Mouse (Mus musculus): ENCODE measurements around the gene Ghrh. TPM values are rescaled to one million over a fixed set of nuclear protein-coding genes. Genes with fewer than 3 reads are reported as not detected.

Ghrh gene
- polyA plus RNA-seq, 1 experiment, result not detected

- 90% methylated on average over 7 of the region's 7 CpGs for WGBS
- Histone ChIP-seq H3K4me3 (ENCODE audit: extremely low read depth, insufficient read depth, insufficient read length) (no peak overlapping the region), H3K4me1 (ENCODE audit: control insufficient read depth, insufficient read depth, insufficient read length) (no peaks in the 10 kb centered on the region), H3K36me3 (ENCODE audit: control insufficient read depth, insufficient read depth, low read length) (peaks cover 40% of the 10 kb centered on the region), H3K27me3 (ENCODE audit: control insufficient read depth, insufficient read depth, low read length) (no peaks in the 10 kb centered on the region), H3K27ac (ENCODE audit: insufficient read depth, low read length) (no peak overlapping the region)
- TF ChIP-seq POLR2A (IDR thresholded peaks at IDR 0.05; ENCODE audit: low read depth, low read length) (no peak), CTCF (IDR thresholded peaks at IDR 0.05; ENCODE audit: extremely low read depth, insufficient read depth, insufficient read length, insufficient replicate concordance) (no peak)
- DNase-seq (ENCODE audit: low read depth in 1 of 2, low spot score in 2 of 2), result no peak
Measured at GRCm38 (mm10) chr2:157296105-157296689, 51.1 kb downstream of the Ghrh start.

DNA sequence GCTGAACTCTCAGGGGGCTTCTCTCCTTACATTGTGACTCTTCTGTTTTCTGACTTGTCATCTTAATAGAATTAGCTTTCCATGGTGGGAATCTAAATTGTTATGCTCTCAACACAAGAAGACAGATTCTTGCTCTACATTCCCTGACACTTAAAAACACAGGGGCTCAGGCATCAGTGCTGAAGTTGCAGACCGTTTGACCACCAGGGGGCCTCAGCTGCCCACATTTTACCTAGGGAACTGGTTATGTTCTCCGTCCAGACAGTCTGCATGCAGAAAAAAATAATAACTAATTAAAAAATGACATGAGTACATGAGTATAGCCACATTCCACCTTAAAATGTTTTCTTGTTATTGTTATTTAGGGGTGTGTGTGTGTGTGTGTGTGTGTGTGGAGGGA, 55.2 kb downstream of the Ghrh start:
- H3K27me3 ChIP-seq (ENCODE audit: control insufficient read depth, insufficient read depth, low read length), result no peaks in the 10 kb centered on the region
- DNase-seq (ENCODE audit: low read depth in 1 of 2, low spot score in 2 of 2), result peak; percentile 19 to 63
- TF ChIP-seq CTCF (IDR thresholded peaks at IDR 0.05; ENCODE audit: extremely low read depth, insufficient read depth, insufficient read length, insufficient replicate concordance) (peak; percentile 59; the same call in 1 of the 2 replicates), POLR2A (IDR thresholded peaks at IDR 0.05; ENCODE audit: low read depth, low read length) (no peak)
- no peak overlapping the region for H3K27ac ChIP-seq (ENCODE audit: insufficient read depth, low read length)
- H3K4me1 ChIP-seq (ENCODE audit: control insufficient read depth, insufficient read depth, insufficient read length), result no peaks in the 10 kb centered on the region
- H3K4me3 ChIP-seq (ENCODE audit: extremely low read depth, insufficient read depth, insufficient read length), result no peak overlapping the region
- peaks cover 23% of the 10 kb centered on the region for H3K36me3 ChIP-seq (ENCODE audit: control insufficient read depth, insufficient read depth, low read length)
- 24% methylated on average over 2 of the region's 2 CpGs for WGBS

GRCm38 (mm10) chr2:157288996-157289395, 58.3 kb downstream of the Ghrh start:
- WGBS, result 80% methylated on average over 5 of the region's 5 CpGs
- H3K36me3 ChIP-seq (ENCODE audit: control insufficient read depth, insufficient read depth, low read length), result peaks cover 20% of the 10 kb centered on the region
- H3K4me3 ChIP-seq (ENCODE audit: extremely low read depth, insufficient read depth, insufficient read length), result no peak overlapping the region
- no peak for TF ChIP-seq CTCF (IDR thresholded peaks at IDR 0.05; ENCODE audit: extremely low read depth, insufficient read depth, insufficient read length, insufficient replicate concordance)
- TF ChIP-seq POLR2A (IDR thresholded peaks at IDR 0.05; ENCODE audit: low read depth, low read length), result no peak
- no peak for DNase-seq (ENCODE audit: low read depth in 1 of 2, low spot score in 2 of 2)
- H3K27me3 ChIP-seq (ENCODE audit: control insufficient read depth, insufficient read depth, low read length), result no peaks in the 10 kb centered on the region
- no peaks in the 10 kb centered on the region for H3K4me1 ChIP-seq (ENCODE audit: control insufficient read depth, insufficient read depth, insufficient read length)
- no peak overlapping the region for H3K27ac ChIP-seq (ENCODE audit: insufficient read depth, low read length)

- H3K36me3 ChIP-seq (ENCODE audit: control insufficient read depth, insufficient read depth, low read length), result peaks cover 22% of the 10 kb centered on the region
- no peaks in the 10 kb centered on the region for H3K27me3 ChIP-seq (ENCODE audit: control insufficient read depth, insufficient read depth, low read length)
- no peak for TF ChIP-seq POLR2A (IDR thresholded peaks at IDR 0.05; ENCODE audit: low read depth, low read length)
- peak; percentile 59; the same call in 1 of the 2 replicates for TF ChIP-seq CTCF (IDR thresholded peaks at IDR 0.05; ENCODE audit: extremely low read depth, insufficient read depth, insufficient read length, insufficient replicate concordance)
- peak; percentile 11 to 35 for DNase-seq (ENCODE audit: low read depth in 1 of 2, low spot score in 2 of 2)
- 25% methylated on average over 3 of the region's 3 CpGs for WGBS
- H3K4me1 ChIP-seq (ENCODE audit: control insufficient read depth, insufficient read depth, insufficient read length), result no peaks in the 10 kb centered on the region
- no peak overlapping the region for H3K4me3 ChIP-seq (ENCODE audit: extremely low read depth, insufficient read depth, insufficient read length)
- H3K27ac ChIP-seq (ENCODE audit: insufficient read depth, low read length), result no peak overlapping the region
Measured at GRCm38 (mm10) chr2:157287542-157287941, 59.8 kb downstream of the Ghrh start.

DNA sequence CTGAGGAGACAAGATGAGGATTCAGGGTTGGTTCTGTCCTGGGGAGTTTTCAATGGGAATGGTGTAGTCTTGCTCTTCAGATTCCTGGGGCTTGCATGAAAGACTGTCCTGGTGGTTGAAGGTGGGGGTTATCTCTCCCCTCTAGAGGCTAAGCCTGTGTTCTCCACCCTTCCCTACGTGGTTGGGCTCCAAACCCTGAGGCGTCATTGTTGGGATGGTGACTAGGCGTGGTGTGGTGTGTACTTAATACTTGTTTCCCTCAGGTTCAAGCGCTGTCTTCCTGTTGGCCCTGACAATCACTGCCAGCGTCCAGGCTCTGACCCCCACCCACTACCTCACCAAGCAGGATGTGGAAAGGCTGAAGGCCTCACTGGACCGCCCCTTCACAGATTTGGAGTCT, 64.0 kb downstream of the Ghrh start:
- Histone ChIP-seq H3K27ac (ENCODE audit: insufficient read depth, low read length) (no peak overlapping the region), H3K27me3 (ENCODE audit: control insufficient read depth, insufficient read depth, low read length) (no peaks in the 10 kb centered on the region), H3K36me3 (ENCODE audit: control insufficient read depth, insufficient read depth, low read length) (peaks cover 11% of the 10 kb centered on the region), H3K4me1 (ENCODE audit: control insufficient read depth, insufficient read depth, insufficient read length) (0 out of 2 replicates have a peak, but pooled peaks cover 3% of the 10 kb centered on the region), H3K4me3 (ENCODE audit: extremely low read depth, insufficient read depth, insufficient read length) (no peak overlapping the region)
- WGBS, result 83% methylated on average over 6 of the region's 6 CpGs
- DNase-seq (ENCODE audit: low read depth in 1 of 2, low spot score in 2 of 2), result no peak
- TF ChIP-seq POLR2A (IDR thresholded peaks at IDR 0.05; ENCODE audit: low read depth, low read length) (no peak), CTCF (IDR thresholded peaks at IDR 0.05; ENCODE audit: extremely low read depth, insufficient read depth, insufficient read length, insufficient replicate concordance) (no peak)

Other genes starting within 250 kb of the Ghrh start
- 120 and 145 TPM in 2 replicates for gene Samhd1, start 212.2 kb downstream of the Ghrh start, polyA plus RNA-seq (2012; rRNA removed)
- gene Rbl1, start 143.0 kb downstream of the Ghrh start, polyA plus RNA-seq (2012; rRNA removed), result 5.0 and 6.7 TPM in 2 replicates
- 95.1 and 103 TPM in 2 replicates for gene Rpn2, start 68.5 kb downstream of the Ghrh start, polyA plus RNA-seq (2012; rRNA removed)
- 0.18 and 0.36 TPM in 2 replicates for gene Mroh8, start 68.0 kb downstream of the Ghrh start, polyA plus RNA-seq (2012; rRNA removed)
- 49.6 and 54.8 TPM in 2 replicates for gene Manbal, start 20.1 kb upstream of the Ghrh start, polyA plus RNA-seq (2012; rRNA removed)
- 14.6 and 14.9 TPM in 2 replicates for gene Src, start 70.9 kb upstream of the Ghrh start, polyA plus RNA-seq (2012; rRNA removed)
- 2.7 and 3.5 TPM in 2 replicates for gene Nnat, start 212.6 kb upstream of the Ghrh start, polyA plus RNA-seq (2012; rRNA removed)
- gene Blcap, start 223.8 kb upstream of the Ghrh start, polyA plus RNA-seq (2012; rRNA removed), result 17.1 and 18.7 TPM in 2 replicates

Data from spleen, adult 2 months (tissue).